Mouse (Mus musculus): Measurements from ENCODE around the gene Dst.

Gene Dst

DNA sequence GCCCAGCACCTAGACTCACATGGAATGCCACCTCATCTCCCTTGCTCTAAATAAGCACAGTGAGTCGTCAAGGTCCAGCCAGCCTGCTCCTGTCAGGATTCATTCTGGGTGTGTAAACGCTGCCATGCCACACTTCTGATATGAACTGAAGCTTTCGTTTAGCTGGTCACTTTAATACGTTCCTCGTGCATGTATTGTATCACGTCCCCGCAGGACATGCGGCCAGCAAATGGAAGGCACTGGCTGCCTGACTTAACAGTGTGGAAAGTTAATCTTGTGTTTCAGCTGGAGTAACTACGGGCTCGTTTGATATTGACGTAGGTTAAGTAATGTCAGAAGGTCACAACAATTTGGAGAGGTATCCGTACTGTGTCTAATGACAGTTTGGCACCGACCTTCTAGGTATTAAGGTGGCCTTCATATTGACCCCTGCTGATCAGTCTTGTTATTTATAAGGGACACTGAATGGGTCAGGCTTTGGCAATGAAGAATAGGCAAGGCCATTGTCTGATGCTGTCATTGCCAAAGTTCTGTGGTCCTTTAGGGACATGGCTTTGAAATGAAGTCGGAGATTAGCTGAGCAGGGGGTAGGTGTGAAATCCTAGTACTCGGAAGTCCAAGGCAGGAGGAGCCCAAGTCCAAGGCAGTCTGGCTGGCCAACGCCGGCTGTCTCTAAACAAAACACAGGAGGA lies 122.5 kb downstream of the Dst start:
- DNase-seq (ENCODE audit: low spot score) = no peak

DNA sequence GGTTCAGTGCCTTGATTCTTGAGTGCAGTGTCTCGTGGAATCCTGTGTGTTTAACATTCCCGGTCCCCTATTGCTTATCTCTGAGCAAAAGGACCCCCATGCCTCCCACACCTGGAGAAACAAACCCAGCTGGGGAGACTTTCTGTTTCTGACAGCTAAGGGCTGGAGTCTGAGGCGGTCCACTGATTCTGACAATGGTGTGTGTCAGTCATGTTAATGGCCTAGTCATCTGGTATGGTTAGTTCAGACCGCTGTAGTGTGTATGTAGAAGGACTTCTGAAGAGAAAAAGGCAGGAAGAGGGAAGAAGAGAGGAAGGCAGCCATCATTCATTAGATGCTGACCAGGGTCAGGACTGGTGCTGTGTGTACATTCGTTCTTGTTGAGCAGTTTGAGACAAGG lies 125.0 kb downstream of the Dst start:
- no peak for DNase-seq (ENCODE audit: low spot score)

DNA sequence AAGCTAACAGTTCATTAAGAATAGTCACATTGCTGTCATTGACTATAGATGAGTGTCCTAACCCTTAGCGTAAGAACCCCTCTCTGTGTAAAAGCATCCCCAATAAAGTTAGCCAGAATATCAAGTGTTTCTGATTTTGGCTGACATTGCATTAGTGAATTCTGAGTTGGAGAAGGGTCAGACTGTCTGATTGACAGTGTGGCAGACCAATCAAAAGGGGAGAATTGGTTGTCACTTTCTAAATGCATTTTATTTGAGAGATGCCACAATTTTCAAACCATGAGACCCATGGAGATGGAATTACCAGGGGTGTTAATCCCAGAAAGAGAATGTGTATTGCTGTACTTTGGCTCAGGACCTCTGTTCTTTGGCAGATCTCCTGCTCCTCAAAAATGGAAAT lies 125.5 kb downstream of the Dst start:
- DNase-seq (ENCODE audit: low spot score) = no peak

DNA sequence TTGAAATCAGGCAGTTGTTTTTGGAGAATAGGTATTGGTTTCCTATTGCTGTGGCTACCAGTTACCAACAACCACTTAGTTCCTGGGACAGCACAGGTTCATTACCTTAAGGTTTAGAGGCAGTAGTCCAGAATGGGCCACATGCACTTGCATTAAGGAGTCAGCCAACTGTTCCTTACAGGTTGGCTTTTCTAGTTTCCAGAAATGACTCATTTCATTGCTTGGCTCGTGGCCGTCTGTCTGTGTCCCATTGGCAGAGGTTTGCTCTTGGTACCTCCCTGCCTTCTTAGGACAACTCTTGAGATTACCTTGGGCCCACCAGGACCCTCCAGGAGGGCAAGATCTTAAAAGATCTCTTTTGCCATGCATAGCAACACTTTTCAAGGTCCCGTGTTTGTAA lies 125.9 kb downstream of the Dst start:
- no peak for DNase-seq (ENCODE audit: low spot score)

DNA sequence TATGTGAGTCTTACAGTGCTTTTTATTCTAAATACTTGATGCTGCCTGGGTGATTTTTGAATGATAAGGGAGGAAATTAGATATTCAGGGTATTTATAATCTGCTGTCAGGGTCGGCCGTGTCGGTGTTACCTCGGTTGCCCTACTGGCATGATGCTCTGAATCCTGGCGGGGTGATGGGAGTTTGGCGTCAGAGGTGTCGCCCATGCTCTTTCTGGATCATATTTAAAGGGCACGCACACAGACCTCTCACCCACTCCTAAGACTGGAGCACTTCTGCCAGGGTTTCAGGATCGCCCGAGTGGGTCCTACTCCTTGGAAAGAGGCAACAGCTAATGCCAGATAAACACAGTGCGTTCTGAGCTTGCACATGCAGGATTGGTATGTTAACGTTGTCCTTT lies 128.1 kb downstream of the Dst start:
- DNase-seq (ENCODE audit: low spot score) = no peak

DNA sequence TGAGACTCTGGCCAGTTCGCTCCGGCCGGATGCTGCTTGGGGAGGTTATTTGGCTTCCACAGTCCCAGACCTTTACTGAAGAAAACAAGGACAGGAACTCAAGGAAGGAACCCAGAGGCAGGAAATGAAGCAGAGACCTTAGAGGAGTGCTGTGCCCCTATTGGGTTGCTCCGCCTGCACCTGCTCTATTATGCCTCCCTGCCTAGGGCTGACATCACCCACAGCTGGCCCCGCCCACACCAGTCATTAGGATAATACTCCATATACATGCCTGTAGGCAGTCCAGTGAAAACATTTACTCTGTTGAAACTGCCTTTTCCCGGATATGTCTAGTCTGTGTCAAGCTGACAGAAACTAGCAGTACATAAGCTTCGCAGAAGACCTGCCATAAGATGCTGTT lies 130.5 kb downstream of the Dst start:
- DNase-seq (ENCODE audit: low spot score) = no peak

DNA sequence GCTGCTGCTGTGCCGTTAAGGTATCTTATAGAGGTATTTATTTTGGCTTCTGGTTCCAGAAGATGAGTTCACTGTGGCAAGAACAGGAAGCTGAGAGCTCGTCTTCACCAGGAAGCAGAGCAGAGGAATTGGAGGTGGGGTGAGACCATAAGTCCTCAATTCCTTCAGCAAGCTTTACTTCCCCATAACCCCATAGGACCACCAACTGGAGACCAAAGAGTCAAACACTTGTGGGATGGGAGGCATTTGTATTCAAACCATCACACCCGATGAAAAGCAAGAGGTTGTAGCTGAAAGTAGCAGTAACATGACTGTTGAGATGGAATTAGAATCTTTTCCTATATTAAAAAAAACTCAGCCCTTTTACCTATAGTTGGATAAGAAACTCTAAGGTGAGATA lies 132.0 kb downstream of the Dst start:
- DNase-seq (ENCODE audit: low spot score) = no peak

DNA sequence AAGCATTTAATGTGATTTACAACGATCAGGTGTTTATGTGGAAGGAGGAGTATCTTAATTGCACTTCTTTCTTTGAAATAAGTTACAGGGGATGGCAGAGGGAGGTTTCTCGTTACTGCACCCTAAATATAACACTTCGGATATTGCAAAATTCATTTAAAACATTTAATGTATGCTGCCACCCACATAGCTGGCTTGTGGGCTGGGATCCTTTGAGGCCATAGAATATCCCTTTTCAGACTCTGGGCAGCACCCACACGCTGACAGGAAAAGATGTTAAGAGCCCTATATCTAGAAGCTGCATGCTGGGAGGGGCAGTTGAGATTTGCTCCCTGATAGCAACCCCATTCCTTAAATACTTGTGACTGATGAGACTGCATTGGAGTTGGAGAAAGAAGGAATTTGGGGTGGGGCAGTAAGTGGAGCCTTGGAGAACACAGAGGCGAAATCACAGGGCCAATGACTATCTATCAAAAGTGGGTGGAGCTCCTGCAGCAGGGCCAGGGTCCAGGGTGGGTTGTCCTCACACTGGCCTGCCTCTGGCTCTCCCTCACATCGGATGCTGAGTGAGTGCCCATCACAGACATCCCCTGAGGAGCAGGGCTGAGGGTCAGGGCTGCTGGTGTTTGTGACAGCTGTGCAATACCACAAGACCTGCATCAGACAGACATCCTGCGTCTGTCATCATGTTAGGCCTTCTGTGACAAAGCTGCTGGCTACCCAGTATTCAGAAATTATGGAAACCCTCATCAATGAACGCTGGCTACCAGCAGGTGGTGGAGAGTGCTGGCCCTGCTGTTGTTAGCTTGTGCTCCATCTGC lies 133.1 kb downstream of the Dst start:
- DNase-seq (ENCODE audit: low spot score) = no peak

DNA sequence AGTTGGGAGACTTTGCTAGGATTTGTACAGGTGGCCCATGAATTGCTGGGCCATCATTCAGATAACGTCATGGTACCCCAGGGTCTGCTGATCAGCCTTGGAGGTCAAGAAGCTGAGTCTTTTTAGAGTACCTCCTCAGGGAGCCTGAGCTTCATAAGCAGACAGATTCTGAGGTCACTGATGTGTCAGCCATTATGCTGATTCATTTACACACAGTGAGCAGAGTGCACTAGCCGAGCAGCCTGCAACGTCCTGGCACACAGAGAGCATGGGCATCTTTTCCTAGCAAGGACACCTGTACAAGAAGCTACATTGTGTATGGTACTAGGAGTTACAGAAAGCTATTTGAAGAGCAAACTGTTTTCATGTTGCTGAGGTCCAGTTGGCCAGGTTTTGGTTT lies 134.3 kb downstream of the Dst start:
- DNase-seq (ENCODE audit: low spot score) = no peak

DNA sequence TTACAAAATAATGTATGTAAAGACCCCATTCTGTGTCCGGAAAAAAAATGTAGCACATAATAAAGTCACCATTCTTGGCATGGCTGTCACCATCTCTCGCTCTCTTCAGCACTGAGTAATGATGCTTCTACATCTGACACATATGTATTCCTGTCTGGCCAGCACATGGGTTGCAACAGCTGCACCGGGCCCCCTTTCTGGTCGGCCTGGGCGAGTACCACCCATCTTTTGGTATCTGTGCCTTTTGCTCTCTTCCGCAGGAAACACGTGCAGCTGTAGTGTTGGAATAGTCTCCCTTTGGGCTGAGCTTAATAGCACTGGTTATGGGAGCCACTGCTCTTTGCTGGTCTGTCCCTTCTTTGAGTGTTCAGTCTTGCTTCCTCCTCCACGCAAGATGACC lies 135.3 kb downstream of the Dst start:
- DNase-seq (ENCODE audit: low spot score) = no peak

DNA sequence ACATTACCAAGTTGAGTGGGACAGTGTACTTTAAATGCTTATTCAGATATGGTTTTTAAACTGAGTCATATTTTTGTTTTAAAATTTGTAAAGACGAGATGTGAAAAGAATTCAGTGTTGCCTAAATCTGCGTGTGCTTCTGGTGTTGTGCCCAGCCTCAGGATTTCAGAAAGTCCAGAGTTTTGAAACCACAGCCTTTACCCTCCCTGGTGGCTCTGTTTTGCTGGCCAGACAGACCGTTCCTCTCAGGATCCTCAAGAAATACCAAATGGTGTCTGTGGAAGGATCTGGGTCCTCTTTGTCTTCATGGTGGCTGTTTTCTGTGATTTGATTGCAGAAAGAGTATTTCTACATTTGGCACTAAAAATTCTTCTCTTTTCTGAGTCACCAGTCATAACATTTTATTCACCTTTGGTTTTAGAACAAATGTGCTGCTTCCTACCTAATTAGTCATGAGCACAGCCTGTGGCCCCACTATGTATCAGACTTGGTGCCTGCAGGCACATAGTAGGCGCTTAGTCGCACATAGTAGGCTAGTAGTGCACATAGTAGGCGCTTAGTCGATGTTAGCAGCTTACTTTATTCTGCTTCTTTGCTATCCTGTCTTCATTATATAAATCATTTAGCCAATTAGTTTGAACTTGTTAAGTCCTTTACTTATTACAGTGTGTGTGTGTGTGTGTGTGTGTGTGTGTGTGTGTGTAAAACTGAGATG lies 136.0 kb downstream of the Dst start:
- no peak for DNase-seq (ENCODE audit: low spot score)

DNA sequence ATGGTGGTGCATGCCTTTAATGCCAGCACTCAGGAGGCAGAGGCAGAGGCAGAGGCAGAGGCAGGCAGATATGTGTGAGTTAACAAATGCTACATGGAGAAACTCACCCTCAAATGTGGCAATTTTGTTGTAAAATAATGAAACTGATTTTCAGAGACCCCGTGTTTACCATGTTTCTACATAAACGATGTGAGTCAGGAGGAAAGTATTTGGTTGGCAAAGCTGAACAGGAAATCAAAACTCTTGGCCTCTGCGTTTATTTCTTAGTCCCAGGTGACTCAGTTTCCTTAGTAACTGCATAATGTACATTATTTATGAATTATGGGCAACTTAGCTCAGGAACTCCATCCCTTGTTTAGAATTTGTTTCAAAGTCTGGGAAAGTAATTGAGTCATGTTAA lies 136.7 kb downstream of the Dst start:
- DNase-seq (ENCODE audit: low spot score) = no peak

DNA sequence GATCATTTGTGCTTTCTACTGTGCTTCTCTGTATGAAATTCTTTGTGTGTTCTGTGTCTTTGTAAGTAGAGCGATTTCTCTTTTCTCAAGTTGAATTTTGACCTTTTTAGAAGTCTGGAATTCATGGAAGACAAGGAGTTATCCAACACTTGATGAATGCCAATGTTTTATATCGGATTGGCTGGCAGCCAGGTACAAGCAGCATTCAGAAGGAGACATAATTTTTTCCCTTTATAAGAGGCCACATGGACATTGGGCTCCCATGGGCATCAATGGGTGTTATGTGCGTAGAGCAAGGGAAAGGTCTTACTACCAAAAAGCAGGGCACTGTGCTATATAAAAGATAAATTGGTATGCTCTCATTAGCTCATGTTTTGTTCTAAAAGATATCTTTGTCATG lies 139.3 kb downstream of the Dst start:
- no peak for DNase-seq (ENCODE audit: low spot score)

DNA sequence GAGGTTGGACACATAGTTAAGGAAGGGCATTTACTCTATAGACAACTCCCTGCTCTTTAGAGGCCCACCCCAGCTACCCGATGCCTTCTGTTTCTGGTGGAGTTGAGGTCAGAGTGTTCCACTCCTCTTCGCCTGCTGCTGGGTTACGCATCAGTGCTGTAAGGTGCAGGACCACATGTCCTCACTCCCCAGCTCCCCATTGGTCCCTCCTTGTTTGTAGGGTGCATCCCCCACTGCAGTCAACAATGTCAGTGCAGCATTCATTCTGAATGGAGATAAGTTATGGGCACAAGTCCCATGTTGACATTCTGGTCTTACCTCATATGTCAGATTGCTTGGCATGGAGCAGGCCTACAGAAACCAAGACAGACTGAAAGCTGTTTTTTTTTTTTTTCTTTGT lies 143.2 kb downstream of the Dst start:
- no peak for DNase-seq (ENCODE audit: low spot score)

DNA sequence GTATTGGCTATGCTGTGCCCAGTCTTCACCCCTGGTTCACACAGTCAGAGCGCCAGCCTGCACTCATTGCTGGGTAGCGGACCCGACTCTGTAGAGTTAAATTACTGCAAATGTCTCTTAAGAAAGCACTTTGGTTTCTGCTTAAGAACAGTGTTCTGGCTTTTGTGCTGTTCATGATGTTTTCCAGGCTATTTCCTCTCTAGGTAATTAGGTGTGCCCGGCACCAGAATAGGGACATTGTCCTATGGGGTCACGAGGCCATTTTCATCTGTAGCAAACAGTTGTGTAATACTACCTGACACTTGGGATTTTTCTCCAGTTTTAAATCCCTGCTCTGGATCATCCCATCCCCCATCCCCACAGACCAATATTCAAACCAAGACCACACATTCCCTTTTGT lies 144.4 kb downstream of the Dst start:
- DNase-seq (ENCODE audit: low spot score) = no peak

DNA sequence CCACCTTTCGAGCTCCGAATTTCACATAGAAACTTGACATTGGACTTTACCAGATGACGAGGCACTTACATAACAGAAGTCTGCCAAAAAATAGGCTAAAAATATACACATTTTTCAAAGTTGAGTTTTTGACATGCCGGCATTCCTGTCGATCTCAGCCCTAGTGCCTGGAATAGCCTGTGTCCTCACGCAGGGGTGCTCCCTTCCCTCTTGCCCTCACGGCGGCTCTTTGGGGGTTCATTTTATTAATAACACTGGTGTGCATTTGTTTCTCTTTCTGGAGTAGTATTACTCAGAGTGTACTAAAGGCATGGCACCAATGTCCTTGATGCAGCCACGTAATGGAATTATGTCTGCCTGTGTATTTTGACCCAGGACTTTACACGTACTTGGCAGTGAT lies 146.9 kb downstream of the Dst start:
- no peak for DNase-seq (ENCODE audit: low spot score)

DNA sequence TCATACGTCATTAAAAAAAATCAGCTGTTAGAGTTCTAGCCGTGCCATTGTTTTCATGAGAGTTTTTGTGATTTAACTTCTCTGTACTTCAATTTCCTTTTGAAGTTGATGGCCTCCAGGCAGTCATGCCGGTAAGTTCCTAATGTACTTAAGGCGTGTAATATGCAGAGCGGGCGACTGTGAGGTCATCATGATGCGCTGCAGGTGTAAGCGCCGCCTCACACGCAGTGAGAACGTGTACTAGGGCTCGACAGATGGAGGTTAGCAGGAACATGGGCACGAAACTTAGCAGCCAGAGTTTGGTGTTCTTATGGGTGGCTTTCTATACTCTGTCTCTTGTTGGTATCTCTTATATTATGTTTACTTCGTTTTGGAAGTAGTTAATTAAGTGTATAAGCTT lies 148.6 kb downstream of the Dst start:
- no peak for DNase-seq (ENCODE audit: low spot score)

DNA sequence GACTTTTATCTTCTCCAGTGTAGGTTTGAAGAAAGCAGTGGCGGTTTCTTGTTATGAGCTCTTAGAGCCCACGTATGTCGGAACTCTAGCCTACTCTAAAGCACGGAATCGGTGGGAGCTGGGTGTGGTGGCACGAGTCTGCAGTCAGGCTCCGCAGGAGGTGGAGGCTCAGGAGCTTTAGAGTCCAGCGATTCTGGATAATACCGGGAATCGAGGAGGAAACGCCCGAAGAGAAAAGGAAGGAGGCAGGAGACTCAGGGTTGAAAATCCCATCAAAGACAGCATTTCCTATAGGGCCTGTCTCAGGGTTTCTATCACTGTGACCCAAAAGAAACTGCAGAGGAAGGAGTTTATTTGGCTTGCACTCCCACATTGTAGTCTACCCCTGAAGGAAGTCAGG lies 151.2 kb downstream of the Dst start:
- no peak for DNase-seq (ENCODE audit: low spot score)

DNA sequence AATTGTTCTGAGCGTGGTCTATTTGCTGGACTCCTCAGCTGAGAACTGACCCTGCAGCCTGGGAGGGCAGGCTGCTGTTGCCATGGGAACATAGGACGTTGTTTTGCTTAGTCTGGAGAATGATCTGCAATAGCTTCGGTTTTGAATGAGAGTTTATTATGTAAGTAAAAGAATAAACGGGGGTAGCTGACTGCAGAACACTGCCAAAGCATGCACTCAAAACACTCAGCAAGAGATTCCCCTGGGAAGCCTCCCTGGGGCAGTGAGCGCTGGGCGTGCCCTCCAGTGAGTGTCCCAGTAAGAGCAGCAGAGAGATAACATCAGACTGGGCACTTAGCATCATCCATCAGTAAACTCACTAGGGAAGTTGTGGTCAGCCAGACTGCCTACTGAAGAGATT lies 152.4 kb downstream of the Dst start:
- no peak for DNase-seq (ENCODE audit: low spot score)

DNA sequence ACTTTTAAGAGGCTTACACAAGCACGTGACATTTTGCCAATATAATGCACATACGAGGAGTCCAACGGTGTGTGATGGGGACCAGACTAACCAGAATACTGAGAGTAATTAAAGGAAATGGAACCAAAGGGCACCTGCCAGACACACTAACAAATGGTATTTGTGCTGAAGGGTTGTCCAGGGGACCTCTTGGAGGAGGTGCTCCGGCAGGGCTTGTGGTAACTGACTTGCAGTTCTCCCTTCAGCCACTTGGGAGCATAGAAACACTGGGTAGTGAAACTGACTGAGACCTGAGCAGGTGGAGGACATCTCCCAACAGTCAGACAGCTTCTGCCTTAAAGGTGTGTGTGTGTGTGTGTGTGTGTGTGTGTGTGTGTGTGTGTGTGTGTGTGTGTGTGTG lies 153.1 kb downstream of the Dst start:
- DNase-seq (ENCODE audit: low spot score) = no peak

DNA sequence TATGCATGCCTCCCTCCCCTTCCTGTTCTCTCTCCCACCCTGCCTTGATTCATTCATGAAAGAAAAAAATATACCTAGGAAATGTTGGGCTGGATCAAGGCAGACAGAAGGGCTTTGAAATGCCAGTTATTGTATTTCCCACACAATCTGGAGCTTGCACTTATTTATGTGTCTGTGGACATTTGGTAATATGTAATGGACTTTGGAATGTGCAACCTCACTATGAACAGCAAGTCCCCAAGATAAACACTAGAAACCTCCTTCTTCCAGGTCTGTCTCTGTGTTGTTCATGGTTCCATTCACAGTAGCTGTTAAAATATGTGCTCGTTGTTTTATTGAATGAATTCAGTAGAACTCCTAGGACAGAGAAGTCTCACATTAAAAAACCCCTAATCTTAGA lies 153.8 kb downstream of the Dst start:
- DNase-seq (ENCODE audit: low spot score) = no peak

DNA sequence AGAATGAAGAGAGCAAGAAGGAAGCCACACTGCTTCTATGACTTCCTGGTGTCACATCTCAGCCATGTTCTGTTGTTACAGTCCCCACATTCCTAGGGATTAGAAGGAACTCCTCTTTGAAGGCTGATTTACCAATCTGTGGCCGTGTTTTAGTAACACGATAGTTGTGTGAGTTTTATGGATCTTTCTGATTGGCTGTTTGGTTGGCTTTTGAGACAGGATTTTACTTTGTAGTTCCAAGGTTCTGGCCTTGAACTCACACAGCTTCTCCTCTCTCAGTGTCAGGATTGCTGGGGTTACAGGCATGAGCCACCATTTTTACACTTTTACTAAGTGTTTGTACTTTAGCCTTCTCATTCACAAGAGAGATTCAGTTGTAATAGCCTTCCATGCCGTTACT lies 155.9 kb downstream of the Dst start:
- DNase-seq (ENCODE audit: low spot score) = no peak

DNA sequence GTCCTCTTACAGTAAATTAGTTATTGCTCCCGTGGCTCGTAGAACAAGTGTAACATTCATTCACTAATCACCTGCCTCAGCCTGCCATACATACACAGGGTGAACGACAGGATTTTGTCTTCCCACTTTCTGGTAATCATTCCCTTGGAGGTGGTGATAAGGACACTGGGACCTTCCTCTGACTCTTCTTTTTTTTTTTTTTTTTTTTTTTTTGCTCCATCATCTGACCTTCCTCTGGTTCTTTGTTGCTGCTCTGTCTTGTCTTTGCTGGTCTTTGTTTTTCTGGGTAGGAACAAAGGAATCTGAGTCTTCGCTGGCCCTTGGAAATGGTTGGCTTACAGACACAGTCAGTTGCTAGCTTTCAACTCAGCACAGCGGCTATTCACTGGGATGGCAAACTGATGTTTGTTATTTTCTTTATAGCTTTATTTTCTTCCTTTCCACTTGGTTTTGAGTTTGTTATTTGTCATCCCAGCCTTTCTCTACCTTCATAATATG lies 157.6 kb downstream of the Dst start:
- no peak for DNase-seq (ENCODE audit: low spot score)
